Mouse (Mus musculus) stomach, embryonic 16.5 days (tissue): ENCODE data around the gene Dexi. TPM values are rescaled to one million over a fixed set of nuclear protein-coding genes. Genes with fewer than 3 reads are reported as not detected.

Experiments
- ATAC-seq: fragments of 200-750 bp; cut with Nextera tagmentation; 2 replicates; pipeline ENCODE4 v1.8.0; 2017; ENCODE audit warnings: moderate number of reproducible peaks, moderate TSS enrichment; ENCODE audit not compliant: insufficient read depth, low FRiP score
- H3K27ac ChIP-seq: fragments of 300-500 bp; sonication (generic); 2 replicates; pipeline ENCODE4 v1.5.1; 2014; ENCODE audit warnings: low read length
- H3K27me3 ChIP-seq: fragments of 300-500 bp; sonication (generic); 2 replicates; pipeline ENCODE4 v1.6.1; 2014; ENCODE audit warnings: low read length, control low read depth, mixed read lengths; ENCODE audit not compliant: control insufficient read depth, insufficient read depth
- H3K36me3 ChIP-seq: fragments of 300-500 bp; sonication (generic); 2 replicates; pipeline ENCODE4 v1.6.1; 2014; ENCODE audit warnings: low read length; ENCODE audit not compliant: control insufficient read depth, insufficient read depth
- H3K4me1 ChIP-seq: fragments of 300-500 bp; sonication (generic); 2 replicates; pipeline ENCODE4 v1.6.1; 2014; ENCODE audit warnings: low read length, control low read depth, mixed read lengths; ENCODE audit not compliant: control insufficient read depth, insufficient read depth
- H3K4me2 ChIP-seq: fragments of 300-500 bp; sonication (generic); 2 replicates; pipeline ENCODE4 v1.6.1; 2014; ENCODE audit warnings: low read depth, low read length, mixed read lengths
- H3K4me3 ChIP-seq: fragments of 300-500 bp; sonication (generic); replicated peaks from 2 replicates; pipeline ENCODE4 v1.5.1; 2014; ENCODE audit warnings: mild to moderate bottlenecking, low read length
- H3K9ac ChIP-seq: fragments of 300-500 bp; sonication (generic); 2 replicates; pipeline ENCODE4 v1.6.1; 2014; ENCODE audit warnings: low read length
- H3K9me3 ChIP-seq: fragments of 300-500 bp; sonication (generic); replicated peaks from 2 replicates; pipeline ENCODE4 v1.6.1; 2016; ENCODE audit warnings: low read length, control low read depth; ENCODE audit not compliant: control insufficient read depth
- WGBS: fragments of 180-500 bp; shearing (Covaris S2); extraction: QIAGEN DNeasy Blood & Tissue Kit; methylation state at CpG from one replicate; pipeline ENCODE4 v1.1.7; 2014; 5-methylcytosine and 5-hydroxymethylcytosine counted together
- polyA plus RNA-seq: library from polyadenylated mRNA; unstranded; fragments of >200 nt; fragmentation: Nextera tagmentation; extraction: Ambion mirVana; gene quantifications from 2 replicates; pipeline ENCODE4 v1.2.1, GENCODE M21; 2015

Gene Dexi
- polyA plus RNA-seq, 1 experiment from 2014 or later: 5.0 TPM

DNA sequence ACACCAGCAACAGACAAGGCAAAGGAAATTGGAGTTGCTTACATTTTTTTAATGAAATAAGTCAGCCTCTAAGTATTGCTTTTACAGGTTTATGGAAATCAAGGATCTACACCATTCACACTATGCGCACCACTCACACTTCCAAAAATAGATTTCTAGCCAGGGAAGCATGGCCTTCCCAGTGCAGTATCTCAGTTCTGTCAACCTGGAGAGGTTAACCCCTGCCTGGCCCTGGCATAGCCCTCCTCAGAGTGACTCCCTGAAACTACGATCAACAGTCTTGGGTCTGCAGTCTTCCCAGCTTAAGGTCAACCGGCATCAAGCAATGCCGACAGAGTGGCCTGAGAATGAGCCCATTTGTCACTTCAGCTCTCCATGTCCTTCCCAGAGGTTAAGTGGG, 12.7 kb downstream of the Dexi start:
- H3K4me3 ChIP-seq: no peak overlapping the region
- no peak overlapping the region for H3K9ac ChIP-seq
- H3K9me3 ChIP-seq: no peaks in the 10 kb centered on the region
- no peaks in the 10 kb centered on the region for H3K4me1 ChIP-seq
- 68% methylated on average over 4 of the region's 4 CpGs for WGBS
- ATAC-seq: no peak
- 0 out of 2 replicates have a peak, but pooled peaks cover 4% of the 10 kb centered on the region for H3K36me3 ChIP-seq
- no peak overlapping the region for H3K27ac ChIP-seq
- H3K4me2 ChIP-seq: no peak overlapping the region
- no peaks in the 10 kb centered on the region for H3K27me3 ChIP-seq

- H3K4me2 ChIP-seq: no peak overlapping the region
- no peak overlapping the region for H3K9ac ChIP-seq
- H3K36me3 ChIP-seq: 0 out of 2 replicates have a peak, but pooled peaks cover 4% of the 10 kb centered on the region
- WGBS: 90% methylated on average over 3 of the region's 3 CpGs
- H3K27ac ChIP-seq: no peak overlapping the region
- no peak overlapping the region for H3K4me3 ChIP-seq
- H3K4me1 ChIP-seq: no peaks in the 10 kb centered on the region
- H3K27me3 ChIP-seq: no peaks in the 10 kb centered on the region
- H3K9me3 ChIP-seq: no peaks in the 10 kb centered on the region
- ATAC-seq: no peak
These were observed 14.5 kb downstream of the Dexi start for GRCm38 (mm10) chr16:10528382-10528781.

DNA sequence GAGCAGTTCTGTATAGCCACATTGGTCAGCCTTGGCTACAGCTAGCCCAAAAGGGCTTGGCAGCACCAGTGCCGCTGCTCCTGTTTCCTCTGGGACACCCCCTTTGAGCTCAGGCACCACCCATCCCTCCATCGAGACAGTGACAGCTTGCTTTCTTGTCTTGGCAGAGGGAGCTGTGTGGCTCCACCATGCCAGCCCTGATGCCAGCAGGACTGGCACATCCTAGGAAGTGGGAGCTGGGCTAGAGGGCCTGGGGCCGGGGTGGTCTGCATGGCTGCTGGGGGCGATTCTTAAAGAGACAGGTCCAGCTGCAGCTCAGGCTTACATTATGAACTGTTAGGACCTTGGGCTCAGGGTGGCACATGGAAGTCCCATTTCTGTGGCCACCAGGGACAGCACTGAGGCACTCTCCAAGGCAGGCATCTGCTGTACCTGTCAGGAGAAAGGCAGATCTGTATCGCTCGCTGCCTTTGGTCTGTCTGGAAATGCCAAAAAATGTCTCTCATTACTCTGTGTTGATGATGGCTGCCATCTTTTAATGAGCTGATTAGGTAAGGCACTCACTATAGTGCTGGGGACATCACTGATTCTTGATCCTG, 15.7 kb downstream of the Dexi start:
- Histone ChIP-seq H3K4me3 (no peak overlapping the region), H3K27ac (no peak overlapping the region), H3K36me3 (0 out of 2 replicates have a peak, but pooled peaks cover 4% of the 10 kb centered on the region), H3K9ac (no peak overlapping the region), H3K9me3 (no peaks in the 10 kb centered on the region), H3K4me1 (no peaks in the 10 kb centered on the region), H3K4me2 (no peak overlapping the region), H3K27me3 (no peaks in the 10 kb centered on the region)
- 80% methylated on average over 6 of the region's 6 CpGs for WGBS
- no peak for ATAC-seq

DNA sequence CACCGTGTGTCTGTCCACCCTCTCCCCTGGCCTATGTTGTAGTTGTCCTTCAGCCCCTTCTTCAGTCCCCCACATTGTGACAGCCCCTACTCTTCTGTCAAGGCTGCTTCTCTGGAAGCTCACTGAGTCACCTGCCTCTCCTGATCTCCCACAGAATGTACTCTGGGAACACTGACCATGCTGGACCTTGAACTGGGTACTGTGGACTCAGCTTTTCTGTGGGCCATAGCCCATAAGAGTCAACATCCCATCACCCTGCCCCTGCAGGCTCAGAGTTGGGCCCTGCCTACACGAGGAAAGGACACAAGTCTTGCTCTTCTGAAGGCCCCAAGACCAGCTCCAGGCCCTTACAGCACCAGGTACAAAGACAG, 17.3 kb downstream of the Dexi start:
- no peak overlapping the region for H3K4me3 ChIP-seq
- H3K27ac ChIP-seq: no peak overlapping the region
- 59% methylated on average over 2 of the region's 2 CpGs for WGBS
- no peaks in the 10 kb centered on the region for H3K4me1 ChIP-seq
- no peak overlapping the region for H3K9ac ChIP-seq
- 0 out of 2 replicates have a peak, but pooled peaks cover 4% of the 10 kb centered on the region for H3K36me3 ChIP-seq
- no peak for ATAC-seq
- H3K27me3 ChIP-seq: no peaks in the 10 kb centered on the region
- no peaks in the 10 kb centered on the region for H3K9me3 ChIP-seq
- no peak overlapping the region for H3K4me2 ChIP-seq

DNA sequence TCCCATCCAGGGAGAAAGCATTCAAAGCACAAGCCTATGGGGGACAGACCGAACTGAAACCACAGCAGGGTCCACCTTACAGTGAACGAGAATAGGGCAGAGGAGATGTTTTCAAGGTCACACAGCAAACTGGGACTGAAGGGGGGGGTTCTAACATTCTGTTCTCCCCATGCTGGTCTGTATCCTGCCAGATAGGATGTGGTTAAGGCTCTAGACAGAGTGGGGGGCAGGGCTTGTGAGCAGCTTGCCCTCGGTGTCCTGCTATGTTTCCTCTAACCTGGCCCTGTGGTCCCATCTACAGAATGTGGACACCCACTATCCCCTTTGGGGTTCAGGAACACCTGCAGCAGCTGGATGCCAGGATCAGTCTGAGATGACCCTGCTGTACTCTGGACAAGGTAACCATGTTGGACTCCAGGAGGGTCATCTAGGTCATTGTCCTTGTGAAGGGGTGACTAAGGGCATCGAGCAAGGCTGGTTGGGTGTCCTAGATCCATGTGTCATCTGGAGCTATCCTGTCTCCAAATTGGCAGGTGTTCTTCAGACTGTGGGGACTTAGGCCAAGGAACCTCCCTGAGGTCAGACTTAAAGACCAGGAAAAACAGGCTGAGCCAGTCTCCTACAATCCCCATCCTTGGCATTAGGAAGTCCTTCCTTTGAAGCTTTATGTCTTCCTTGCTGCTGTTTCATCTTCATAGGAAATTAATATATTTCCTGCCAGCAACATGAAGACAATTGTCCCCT, 17.8 kb downstream of the Dexi start:
- Histone ChIP-seq H3K9me3 (no peaks in the 10 kb centered on the region), H3K36me3 (0 out of 2 replicates have a peak, but pooled peaks cover 4% of the 10 kb centered on the region), H3K27ac (no peak overlapping the region), H3K9ac (no peak overlapping the region), H3K4me3 (no peak overlapping the region), H3K27me3 (no peaks in the 10 kb centered on the region), H3K4me1 (no peaks in the 10 kb centered on the region), H3K4me2 (no peak overlapping the region)
- no peak for ATAC-seq
- 77% methylated on average over 4 of the region's 4 CpGs for WGBS

DNA sequence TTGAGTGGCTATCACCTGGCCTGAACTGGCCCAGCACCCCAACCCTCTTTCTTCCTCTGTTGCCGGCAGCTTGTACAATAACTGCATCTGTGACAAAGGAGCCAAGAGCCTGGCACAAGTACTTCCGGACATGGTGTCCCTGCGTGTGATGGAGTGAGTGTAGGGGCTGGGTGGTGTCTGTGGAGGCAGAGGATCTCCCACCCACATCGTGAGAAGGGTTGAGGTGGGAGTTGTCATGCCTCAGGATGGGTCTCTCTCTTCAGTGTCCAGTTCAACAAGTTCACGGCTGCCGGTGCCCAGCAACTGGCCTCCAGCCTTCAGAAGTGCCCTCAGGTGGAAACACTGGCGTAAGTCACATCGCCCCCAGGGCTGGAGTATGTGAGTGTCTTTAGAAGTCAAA, 19.2 kb downstream of the Dexi start:
- Histone ChIP-seq H3K36me3 (no peaks in the 10 kb centered on the region), H3K4me2 (no peak overlapping the region), H3K9me3 (no peaks in the 10 kb centered on the region), H3K27ac (no peak overlapping the region), H3K4me1 (no peaks in the 10 kb centered on the region), H3K4me3 (no peak overlapping the region), H3K9ac (no peak overlapping the region), H3K27me3 (no peaks in the 10 kb centered on the region)
- 86% methylated on average over 8 of the region's 8 CpGs for WGBS
- ATAC-seq: no peak

DNA sequence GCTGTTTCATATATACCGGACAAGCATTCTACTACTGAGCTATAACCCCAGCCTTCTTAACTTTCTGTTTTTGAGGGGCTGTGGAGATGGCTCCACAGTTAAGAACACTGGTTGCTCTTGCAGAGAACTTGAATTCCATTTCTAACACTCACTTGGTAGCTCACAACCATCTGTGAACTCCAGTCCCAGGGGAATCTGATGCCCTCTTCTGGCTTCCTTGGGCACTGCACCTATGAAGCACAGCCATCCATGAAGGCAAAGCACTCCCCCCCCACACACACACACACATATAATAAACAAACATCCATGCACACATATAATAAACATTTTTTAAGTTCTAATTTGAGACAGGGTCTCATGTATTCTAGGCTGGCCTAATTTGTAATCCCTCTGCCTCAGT, 20.0 kb downstream of the Dexi start:
- ATAC-seq: no peak
- no peak overlapping the region for H3K4me3 ChIP-seq
- WGBS: 100% methylated on average over 1 of the region's 1 CpGs
- H3K36me3 ChIP-seq: no peaks in the 10 kb centered on the region
- no peaks in the 10 kb centered on the region for H3K9me3 ChIP-seq
- no peaks in the 10 kb centered on the region for H3K4me1 ChIP-seq
- no peaks in the 10 kb centered on the region for H3K27me3 ChIP-seq
- no peak overlapping the region for H3K27ac ChIP-seq
- no peak overlapping the region for H3K4me2 ChIP-seq
- H3K9ac ChIP-seq: no peak overlapping the region

- Histone ChIP-seq H3K36me3 (no peaks in the 10 kb centered on the region), H3K4me2 (no peak overlapping the region), H3K4me3 (no peak overlapping the region), H3K9ac (no peak overlapping the region), H3K27ac (no peak overlapping the region), H3K4me1 (no peaks in the 10 kb centered on the region), H3K9me3 (no peaks in the 10 kb centered on the region), H3K27me3 (no peaks in the 10 kb centered on the region)
- ATAC-seq: peak; percentile 43
- 47% methylated on average over 2 of the region's 2 CpGs for WGBS
These were observed 21.8 kb downstream of the Dexi start for GRCm38 (mm10) chr16:10520908-10521614.

GRCm38 (mm10) chr16:10518030-10518429, 24.8 kb downstream of the Dexi start:
- H3K4me1 ChIP-seq: no peaks in the 10 kb centered on the region
- no peaks in the 10 kb centered on the region for H3K36me3 ChIP-seq
- no peak for ATAC-seq
- WGBS: 51% methylated on average over 5 of the region's 5 CpGs
- no peak overlapping the region for H3K4me3 ChIP-seq
- H3K4me2 ChIP-seq: no peak overlapping the region
- no peak overlapping the region for H3K27ac ChIP-seq
- H3K27me3 ChIP-seq: no peaks in the 10 kb centered on the region
- H3K9ac ChIP-seq: no peak overlapping the region
- no peaks in the 10 kb centered on the region for H3K9me3 ChIP-seq
